Mouse (Mus musculus): Measurements from ENCODE around the gene Nfatc3. TPM values are rescaled to one million over a fixed set of nuclear protein-coding genes. Genes with fewer than 3 reads are reported as not detected.

Nfatc3 gene
- polyA plus RNA-seq, 1 experiment from 2014 or later, result 4.5 TPM

DNA sequence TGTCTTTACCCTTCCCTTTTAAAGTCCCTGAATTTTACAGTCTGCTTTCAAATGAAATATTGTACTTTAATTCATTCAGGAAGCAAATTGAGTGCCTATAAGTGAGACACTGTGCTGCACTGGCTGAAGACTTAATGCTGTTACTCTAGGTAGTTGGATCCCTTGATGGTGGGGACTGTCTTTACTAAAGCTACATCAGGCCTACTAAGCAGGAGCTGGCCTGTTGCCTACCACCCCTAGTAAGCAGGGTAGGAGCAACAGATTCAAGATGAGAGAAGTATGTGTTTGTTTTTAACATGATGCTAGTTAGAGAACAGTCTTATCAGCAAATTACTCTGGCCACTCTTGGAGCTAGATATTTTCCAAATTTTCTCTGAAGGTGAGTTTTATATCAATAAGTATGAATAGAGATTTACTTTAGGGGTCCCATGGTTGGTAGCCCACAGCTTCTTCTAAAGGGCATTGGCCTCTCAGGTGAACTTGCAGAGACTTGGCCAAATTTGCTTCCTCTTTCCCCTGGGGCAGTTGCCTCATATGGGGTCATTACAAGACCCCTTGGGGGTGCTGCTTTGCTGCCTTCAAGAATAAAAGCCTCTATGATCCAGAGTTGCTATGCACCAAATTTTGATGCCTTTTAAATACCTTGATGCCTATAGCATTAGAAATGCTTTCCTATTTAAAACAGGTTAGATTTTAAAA, 70.7 kb downstream of the Nfatc3 start:
- H3K9ac ChIP-seq (ENCODE audit: low read depth, low read length), result no peak overlapping the region
- no peak overlapping the region for H3K27ac ChIP-seq (ENCODE audit: low read length)
- peaks cover 14% of the 10 kb centered on the region for H3K36me3 ChIP-seq (ENCODE audit: control insufficient read depth, insufficient read depth, low read length)
- no peak for ATAC-seq
- peaks cover 8% of the 10 kb centered on the region; the same call in 1 of the 2 replicates for H3K4me1 ChIP-seq (ENCODE audit: control insufficient read depth, insufficient read depth, low read length)
- H3K4me2 ChIP-seq (ENCODE audit: low read depth, low read length), result no peak overlapping the region
- no peaks in the 10 kb centered on the region; the same call in 1 of the 2 replicates for H3K27me3 ChIP-seq (replicated peaks; ENCODE audit: control insufficient read depth, insufficient read depth, low read length)
- no peaks in the 10 kb centered on the region for H3K9me3 ChIP-seq (ENCODE audit: control insufficient read depth, low read length)
- H3K4me3 ChIP-seq (ENCODE audit: low read length), result no peak overlapping the region

GRCm38 (mm10) chr8:106129997-106130396, 71.4 kb downstream of the Nfatc3 start:
- Histone ChIP-seq H3K4me2 (ENCODE audit: low read depth, low read length) (no peak overlapping the region), H3K4me3 (ENCODE audit: low read length) (no peak overlapping the region), H3K27me3 (replicated peaks; ENCODE audit: control insufficient read depth, insufficient read depth, low read length) (peaks cover 4% of the 10 kb centered on the region), H3K27ac (ENCODE audit: low read length) (no peak overlapping the region), H3K4me1 (ENCODE audit: control insufficient read depth, insufficient read depth, low read length) (peaks cover 9% of the 10 kb centered on the region; the same call in 1 of the 2 replicates), H3K9ac (ENCODE audit: low read depth, low read length) (no peak overlapping the region), H3K9me3 (ENCODE audit: control insufficient read depth, low read length) (no peaks in the 10 kb centered on the region), H3K36me3 (ENCODE audit: control insufficient read depth, insufficient read depth, low read length) (peaks cover 14% of the 10 kb centered on the region)
- ATAC-seq, result no peak
- 77% methylated on average over 2 of the region's 2 CpGs for WGBS

DNA sequence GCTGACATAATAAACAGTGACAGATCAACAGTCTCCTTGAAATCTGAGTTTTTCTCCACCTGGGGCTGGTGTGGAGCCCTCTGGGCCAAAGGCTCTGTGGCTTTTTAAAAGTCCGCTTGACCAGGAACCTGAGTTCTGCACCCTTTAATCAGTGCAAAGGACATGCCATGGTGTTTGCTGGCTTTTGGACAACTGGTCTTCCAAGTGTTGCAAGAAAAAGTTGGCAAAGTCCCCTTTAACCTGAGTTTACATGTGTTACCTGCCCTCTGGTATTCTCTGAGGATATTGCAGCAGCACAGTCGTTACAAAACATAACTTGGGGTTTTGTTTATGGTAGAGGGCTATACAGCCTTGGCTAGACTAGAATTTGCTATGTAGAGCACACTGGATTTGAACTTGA, 71.9 kb downstream of the Nfatc3 start:
- no peak for ATAC-seq
- Histone ChIP-seq H3K4me2 (ENCODE audit: low read depth, low read length) (no peak overlapping the region), H3K27me3 (replicated peaks; ENCODE audit: control insufficient read depth, insufficient read depth, low read length) (peaks cover 8% of the 10 kb centered on the region), H3K9me3 (ENCODE audit: control insufficient read depth, low read length) (no peaks in the 10 kb centered on the region), H3K9ac (ENCODE audit: low read depth, low read length) (no peak overlapping the region), H3K4me3 (ENCODE audit: low read length) (no peak overlapping the region), H3K4me1 (ENCODE audit: control insufficient read depth, insufficient read depth, low read length) (peaks cover 9% of the 10 kb centered on the region; the same call in 1 of the 2 replicates), H3K36me3 (ENCODE audit: control insufficient read depth, insufficient read depth, low read length) (peaks cover 14% of the 10 kb centered on the region), H3K27ac (ENCODE audit: low read length) (no peak overlapping the region)
- WGBS, result 77% methylated on average over 2 of the region's 2 CpGs

- peaks cover 14% of the 10 kb centered on the region for H3K36me3 ChIP-seq (ENCODE audit: control insufficient read depth, insufficient read depth, low read length)
- no peak overlapping the region for H3K4me2 ChIP-seq (ENCODE audit: low read depth, low read length)
- ATAC-seq, result no peak
Observed at GRCm38 (mm10) chr8:106131021-106131420, 72.4 kb downstream of the Nfatc3 start.

GRCm38 (mm10) chr8:106131488-106132222, 73.0 kb downstream of the Nfatc3 start:
- WGBS, result 88% methylated on average over 7 of the region's 7 CpGs

More at GRCm38 (mm10) chr8:106131021-106131420, 72.4 kb downstream of the Nfatc3 start:
- Histone ChIP-seq H3K27me3 (replicated peaks; ENCODE audit: control insufficient read depth, insufficient read depth, low read length) (peaks cover 13% of the 10 kb centered on the region), H3K4me3 (ENCODE audit: low read length) (no peak overlapping the region), H3K27ac (ENCODE audit: low read length) (no peak overlapping the region), H3K9me3 (ENCODE audit: control insufficient read depth, low read length) (no peaks in the 10 kb centered on the region), H3K4me1 (ENCODE audit: control insufficient read depth, insufficient read depth, low read length) (peaks cover 9% of the 10 kb centered on the region), H3K9ac (ENCODE audit: low read depth, low read length) (no peak overlapping the region)
- WGBS, result 84% methylated on average over 4 of the region's 4 CpGs

DNA sequence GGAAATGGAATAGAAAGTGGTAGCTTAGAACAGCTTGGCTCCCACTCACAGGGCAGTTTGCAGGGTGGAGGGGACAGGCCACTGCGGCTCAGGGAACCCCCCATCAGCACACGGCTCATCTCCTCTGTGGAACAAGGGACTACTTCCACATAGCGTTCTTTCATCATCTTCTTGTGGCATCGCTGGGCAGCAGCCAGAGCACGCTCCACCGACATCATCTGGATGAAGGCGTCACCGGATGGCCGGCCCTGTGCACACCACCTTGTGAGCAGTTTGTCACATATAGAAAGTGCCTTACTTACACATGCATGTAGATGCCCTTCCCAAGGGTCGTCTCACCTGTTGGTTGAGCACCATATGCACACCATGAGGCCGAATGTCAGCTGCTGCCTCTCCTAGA, 73.7 kb downstream of the Nfatc3 start:
- H3K9me3 ChIP-seq (ENCODE audit: control insufficient read depth, low read length), result no peaks in the 10 kb centered on the region
- H3K27me3 ChIP-seq (replicated peaks; ENCODE audit: control insufficient read depth, insufficient read depth, low read length), result peaks cover 13% of the 10 kb centered on the region
- 91% methylated on average over 11 of the region's 11 CpGs for WGBS
- H3K4me1 ChIP-seq (ENCODE audit: control insufficient read depth, insufficient read depth, low read length), result peaks cover 12% of the 10 kb centered on the region
- no peak overlapping the region for H3K27ac ChIP-seq (ENCODE audit: low read length)
- ATAC-seq, result no peak
- H3K36me3 ChIP-seq (ENCODE audit: control insufficient read depth, insufficient read depth, low read length), result peaks cover 11% of the 10 kb centered on the region
- no peak overlapping the region for H3K4me3 ChIP-seq (ENCODE audit: low read length)
- no peak overlapping the region for H3K9ac ChIP-seq (ENCODE audit: low read depth, low read length)
- H3K4me2 ChIP-seq (ENCODE audit: low read depth, low read length), result no peak overlapping the region

More at GRCm38 (mm10) chr8:106131488-106132222, 73.0 kb downstream of the Nfatc3 start:
- ATAC-seq, result no peak
- Histone ChIP-seq H3K9me3 (ENCODE audit: control insufficient read depth, low read length) (no peaks in the 10 kb centered on the region), H3K4me3 (ENCODE audit: low read length) (no peak overlapping the region), H3K27ac (ENCODE audit: low read length) (no peak overlapping the region), H3K36me3 (ENCODE audit: control insufficient read depth, insufficient read depth, low read length) (peaks cover 14% of the 10 kb centered on the region), H3K27me3 (replicated peaks; ENCODE audit: control insufficient read depth, insufficient read depth, low read length) (peaks cover 13% of the 10 kb centered on the region), H3K9ac (ENCODE audit: low read depth, low read length) (no peak overlapping the region), H3K4me2 (ENCODE audit: low read depth, low read length) (no peak overlapping the region), H3K4me1 (ENCODE audit: control insufficient read depth, insufficient read depth, low read length) (peaks cover 11% of the 10 kb centered on the region)

GRCm38 (mm10) chr8:106133526-106133925, 74.9 kb downstream of the Nfatc3 start:
- Histone ChIP-seq H3K4me2 (ENCODE audit: low read depth, low read length) (no peak overlapping the region), H3K4me1 (ENCODE audit: control insufficient read depth, insufficient read depth, low read length) (peaks cover 17% of the 10 kb centered on the region), H3K27me3 (replicated peaks; ENCODE audit: control insufficient read depth, insufficient read depth, low read length) (peaks cover 13% of the 10 kb centered on the region), H3K27ac (ENCODE audit: low read length) (no peak overlapping the region), H3K4me3 (ENCODE audit: low read length) (no peak overlapping the region), H3K9me3 (ENCODE audit: control insufficient read depth, low read length) (no peaks in the 10 kb centered on the region), H3K36me3 (ENCODE audit: control insufficient read depth, insufficient read depth, low read length) (peaks cover 3% of the 10 kb centered on the region; the same call in 1 of the 2 replicates), H3K9ac (ENCODE audit: low read depth, low read length) (no peak overlapping the region; the same call in 1 of the 2 replicates)
- WGBS, result 64% methylated on average over 13 of the region's 13 CpGs
- ATAC-seq, result no peak

DNA sequence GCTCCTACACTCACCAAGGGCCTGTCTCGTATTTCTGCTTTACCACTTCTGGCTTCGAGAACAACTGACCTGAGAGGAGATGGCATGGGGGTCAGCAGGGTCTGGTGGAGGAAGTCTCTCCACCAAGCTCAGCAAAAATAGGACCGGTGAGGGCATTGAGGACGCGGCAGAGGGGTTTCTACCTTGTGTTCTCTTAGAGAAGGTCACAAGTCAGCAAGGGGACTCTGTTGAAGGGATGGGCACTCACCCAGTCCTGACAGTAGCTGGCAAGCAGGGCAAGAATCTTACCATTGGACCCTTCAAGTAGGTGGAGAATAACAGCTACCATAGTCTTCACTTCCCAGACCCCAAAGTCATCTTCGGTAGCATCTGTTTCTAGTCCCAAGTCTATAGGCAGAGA, 75.3 kb downstream of the Nfatc3 start:
- Histone ChIP-seq H3K4me1 (ENCODE audit: control insufficient read depth, insufficient read depth, low read length) (peaks cover 17% of the 10 kb centered on the region), H3K9ac (ENCODE audit: low read depth, low read length) (no peak overlapping the region; the same call in 1 of the 2 replicates), H3K27me3 (replicated peaks; ENCODE audit: control insufficient read depth, insufficient read depth, low read length) (peaks cover 13% of the 10 kb centered on the region), H3K36me3 (ENCODE audit: control insufficient read depth, insufficient read depth, low read length) (peaks cover 3% of the 10 kb centered on the region; the same call in 1 of the 2 replicates), H3K27ac (ENCODE audit: low read length) (peak overlapping the region; percentile 77; the same call in 1 of the 2 replicates), H3K4me2 (ENCODE audit: low read depth, low read length) (peak overlapping the region; percentile 93; the same call in 1 of the 2 replicates), H3K9me3 (ENCODE audit: control insufficient read depth, low read length) (no peaks in the 10 kb centered on the region), H3K4me3 (ENCODE audit: low read length) (no peak overlapping the region; the same call in 1 of the 2 replicates)
- no peak for ATAC-seq
- WGBS, result 66% methylated on average over 6 of the region's 6 CpGs

DNA sequence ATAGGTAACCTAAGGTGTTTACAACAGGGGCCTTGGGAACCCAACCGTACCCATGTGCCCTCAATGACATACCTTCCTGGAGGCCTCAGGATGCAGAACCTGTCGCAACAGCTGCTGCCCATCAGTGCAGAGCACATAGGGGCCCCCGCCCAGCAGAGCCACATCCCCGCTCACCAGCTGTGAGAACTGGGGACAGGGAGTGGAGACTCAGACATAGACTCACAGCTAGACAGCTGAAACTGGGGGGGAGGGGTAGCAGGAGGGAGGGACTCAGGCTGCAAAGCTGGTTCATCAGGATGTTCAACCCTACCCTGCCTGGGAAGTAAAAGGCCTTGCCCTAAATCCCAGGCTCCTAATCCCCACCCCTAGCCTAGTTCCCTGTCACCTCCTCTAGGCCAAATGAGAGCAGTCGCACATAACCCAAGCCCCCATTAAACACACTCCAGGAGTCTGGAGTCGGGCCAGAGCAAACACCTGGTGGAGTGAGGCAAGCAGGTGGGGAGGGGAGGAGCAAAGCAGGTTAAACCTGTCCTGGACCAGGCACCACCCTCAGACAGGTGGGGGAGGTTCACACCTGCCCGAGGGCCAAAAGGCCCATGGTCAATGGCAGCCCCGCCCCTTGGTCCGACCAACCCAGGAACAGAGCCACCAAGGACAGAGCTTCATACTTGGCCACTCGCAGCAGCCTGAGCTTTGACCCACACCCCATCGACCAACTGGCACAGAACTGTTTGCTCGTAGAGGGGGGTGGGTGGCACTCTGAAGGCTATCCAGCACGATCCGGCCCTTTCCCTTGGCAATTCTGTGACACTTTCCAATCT, 76.3 kb downstream of the Nfatc3 start:
- ATAC-seq, result peak; percentile 78
- H3K9ac ChIP-seq (ENCODE audit: low read depth, low read length), result peak overlapping the region; percentile 82
- H3K9me3 ChIP-seq (ENCODE audit: control insufficient read depth, low read length), result no peaks in the 10 kb centered on the region
- peak overlapping the region; percentile 65 for H3K4me3 ChIP-seq (ENCODE audit: low read length)
- peak overlapping the region; percentile 93 for H3K4me2 ChIP-seq (ENCODE audit: low read depth, low read length)
- H3K36me3 ChIP-seq (ENCODE audit: control insufficient read depth, insufficient read depth, low read length), result peaks cover 2% of the 10 kb centered on the region; the same call in 1 of the 2 replicates
- H3K27me3 ChIP-seq (replicated peaks; ENCODE audit: control insufficient read depth, insufficient read depth, low read length), result peaks cover 13% of the 10 kb centered on the region
- H3K4me1 ChIP-seq (ENCODE audit: control insufficient read depth, insufficient read depth, low read length), result peaks cover 17% of the 10 kb centered on the region
- 10% methylated on average over 14 of the region's 14 CpGs for WGBS
- peak overlapping the region; percentile 77 for H3K27ac ChIP-seq (ENCODE audit: low read length)
